Mouse (Mus musculus): ENCODE data around the gene Vps41.

GRCm38 (mm10) chr13:18843546-18843945 is 126.5 kb downstream of the Vps41 start:
- TF ChIP-seq CTCF (IDR thresholded peaks at IDR 0.05) (no peak), EP300 (IDR thresholded peaks at IDR 0.05) (0 out of 2 replicates have a peak, but pooled peaks have one; percentile 21)

Measured in lung, postnatal 0 days (tissue).